Mouse (Mus musculus) liver, adult 2 months (tissue): ENCODE measurements around the gene Terf2.

ENCODE experiments used
- CTCF ChIP-seq: fragments of 200-500 bp; IDR thresholded peaks from 2 replicates; pipeline ENCODE4 v1.5.1; 2011; ENCODE audit warnings: low read depth, low read length, control low read depth
- POLR2A ChIP-seq: fragments of 200-500 bp; IDR thresholded peaks from 2 replicates; pipeline ENCODE4 v1.6.1; 2011; ENCODE audit warnings: low read length, control low read depth; ENCODE audit not compliant: insufficient read depth; ENCODE audit errors: extremely low read depth

- TF ChIP-seq POLR2A (no peak), CTCF (no peak)
Measured at GRCm38 (mm10) chr8:107088526-107089063, 7.8 kb downstream of the Terf2 start.
